Mouse (Mus musculus): ENCODE data around the gene Epb41l1.

DNA sequence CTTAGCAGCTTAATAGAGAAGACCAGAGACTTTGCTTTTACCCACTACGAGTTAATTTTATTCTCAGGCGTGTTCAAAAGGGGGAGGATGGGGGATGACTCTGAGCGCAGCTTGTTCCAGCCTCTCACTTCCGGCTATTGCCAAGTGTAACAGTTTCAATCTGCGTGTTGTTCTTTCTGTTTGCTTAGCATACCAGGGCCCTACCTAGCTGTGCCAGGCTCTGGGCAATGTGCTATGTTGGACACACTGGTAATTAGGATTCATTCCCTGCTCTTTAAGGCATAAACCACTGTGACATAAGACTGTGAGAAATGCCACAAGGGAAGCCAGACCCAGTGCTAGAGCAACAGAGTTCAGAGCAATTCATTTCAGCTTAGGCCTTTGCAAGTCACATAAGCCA, 142.8 kb downstream of the Epb41l1 start:
- TF ChIP-seq EP300 (IDR thresholded peaks at IDR 0.05; ENCODE audit: low read depth), result no peak
- no peak for TF ChIP-seq CTCF (IDR thresholded peaks at IDR 0.05; ENCODE audit: low read depth)
